Mouse (Mus musculus) cerebellum, adult 11 months (tissue): ENCODE measurements around the gene Spata21.

Experiments
- DNase-seq: peaks from one replicate; pipeline ENCODE4 v3.0.0; 2022

Gene Spata21

DNA sequence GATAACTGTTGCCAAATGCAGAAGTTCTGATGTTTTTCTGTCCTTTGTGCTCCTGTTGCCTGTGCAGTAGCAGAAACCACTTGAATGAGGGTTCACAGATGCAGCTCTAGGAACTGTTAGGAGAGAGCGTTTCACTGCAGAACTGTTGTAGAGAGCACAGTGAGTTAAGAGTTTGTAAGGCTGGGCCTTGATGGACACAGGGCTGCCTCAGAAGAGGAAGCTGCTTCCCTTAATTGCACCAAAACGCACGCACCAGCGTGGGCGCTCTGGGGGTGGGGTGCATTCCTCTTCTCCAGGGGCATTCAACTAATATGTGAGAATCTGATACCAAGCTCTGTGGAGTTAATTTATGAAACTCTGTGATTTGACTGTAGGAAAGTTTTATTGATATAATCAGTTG is 71.5 kb downstream of the Spata21 start:
- no peak for DNase-seq

DNA sequence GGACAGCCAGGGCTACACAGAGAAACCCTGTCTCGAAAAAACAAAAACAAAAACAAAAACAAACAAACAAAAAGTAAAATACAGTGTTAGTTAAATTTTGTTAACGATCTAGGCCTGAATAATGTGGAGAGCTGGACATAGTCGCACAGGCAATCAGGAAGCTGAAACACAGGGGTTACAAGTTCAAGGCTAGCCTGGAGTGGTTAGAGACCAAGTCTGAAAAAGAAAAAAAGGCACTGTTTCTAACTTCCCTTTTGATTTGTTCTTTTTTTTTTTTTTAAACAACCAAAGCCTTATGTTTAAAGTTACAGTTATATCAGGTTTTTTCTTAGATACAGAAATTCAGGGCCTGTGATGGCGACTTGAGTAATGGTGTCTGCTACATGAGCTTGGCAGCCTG is 72.1 kb downstream of the Spata21 start:
- DNase-seq: no peak

DNA sequence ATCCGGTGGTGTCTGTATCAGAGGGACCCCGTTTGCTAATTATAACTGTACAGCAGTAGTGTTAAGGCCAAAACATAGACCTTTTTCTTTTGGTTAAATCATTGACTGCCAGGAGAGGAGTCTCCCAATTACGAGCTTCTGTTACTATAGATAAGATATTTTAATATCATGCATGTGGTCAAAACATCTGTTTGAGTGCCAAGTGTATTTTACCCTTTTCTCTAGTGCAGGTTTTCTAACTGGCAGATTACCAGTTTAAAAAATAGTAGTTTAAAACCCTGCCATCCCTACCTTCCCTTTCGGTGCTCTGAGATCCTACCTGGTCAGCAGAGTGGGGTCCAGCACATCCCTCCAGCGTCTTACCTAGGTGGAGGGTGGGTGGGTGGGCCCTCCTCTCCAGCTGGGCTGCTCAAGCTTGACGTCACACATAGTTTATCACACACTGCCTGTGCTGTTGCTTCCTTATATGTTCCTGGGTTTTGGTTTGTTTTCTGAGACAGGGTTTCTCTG is 73.6 kb downstream of the Spata21 start:
- DNase-seq: no peak
